In genomic region chr2:168465646-168466045, GRCm38 (mm10) we compare ENCODE assay signal across 22 mouse cellular contexts.
A peak's percentile ranks its signal among the peaks of the same experiment; 100 is the strongest.
DNase-seq lines count a peak whose midpoint lies in the region; ATAC-seq lines count a peak whose summit lies in the region.
"Had no signal": no experiment of that assay in that cellular context is flagged by ENCODE, and none has a peak within 500 bp of the region (broad histone marks: within the 10 kb centered on the region; RNA-seq: fewer than 3 reads in every experiment).

No protein-coding gene starts in this region.

- peak; percentile 6 for DNase-seq in heart, adult 8-10 months (ENCODE audit: low spot score)
- DNase-seq in heart, embryonic 10.5 days (ENCODE audit: low spot score), result no peak
- DNase-seq in left cerebral cortex, postnatal 4 days, result peak; percentile 48
- DNase-seq in left cerebral cortex, adult 11 months (ENCODE audit: low spot score), result no peak
- DNase-seq in embryonic facial prominence, embryonic 10.5 days (ENCODE audit: low spot score), result no peak
- no peak for DNase-seq in adrenal gland, postnatal 10 days
- no peak for DNase-seq in spleen, adult 18-20 months
- DNase-seq: cerebellum, adult 11 months; cerebellum, postnatal 36 days; midbrain, embryonic 14.5 days; right cerebral cortex, postnatal 14 days; thymus, adult 18-20 months; thymus, postnatal 4 days had no signal

- 74% methylated on average over 5 of the region's 5 CpGs for WGBS in heart, embryonic 10.5 days
- WGBS in embryonic facial prominence, embryonic 10.5 days, result 74% methylated on average over 5 of the region's 5 CpGs
- 67% methylated on average over 5 of the region's 5 CpGs for WGBS in embryonic facial prominence, embryonic 15.5 days

- H3K4me2 ChIP-seq in embryonic facial prominence, embryonic 15.5 days (replicated peaks), result no peak overlapping the region
- H3K4me2 ChIP-seq: heart, embryonic 15.5 days; hindbrain, embryonic 13.5 days; intestine, embryonic 15.5 days; limb, embryonic 13.5 days; lung, embryonic 15.5 days; stomach, embryonic 15.5 days had no signal

- H3K4me1 ChIP-seq in heart, embryonic 10.5 days, result peaks cover 19% of the 10 kb centered on the region
- peaks cover 38% of the 10 kb centered on the region for H3K4me1 ChIP-seq in embryonic facial prominence, embryonic 10.5 days
- peaks cover 23% of the 10 kb centered on the region for H3K4me1 ChIP-seq in embryonic facial prominence, embryonic 15.5 days
- H3K4me1 ChIP-seq: heart, embryonic 15.5 days; intestine, embryonic 15.5 days; lung, embryonic 15.5 days; stomach, embryonic 15.5 days had no signal

- no peak overlapping the region for H3K27ac ChIP-seq in heart, embryonic 10.5 days
- H3K27ac ChIP-seq in embryonic facial prominence, embryonic 10.5 days (replicated peaks), result peak overlapping the region; percentile 65
- H3K27ac ChIP-seq in embryonic facial prominence, embryonic 15.5 days (replicated peaks), result peak overlapping the region; percentile 58
- H3K27ac ChIP-seq: heart, embryonic 15.5 days; hindbrain, embryonic 13.5 days; intestine, embryonic 15.5 days; limb, embryonic 13.5 days; liver, embryonic 14.5 days; lung, embryonic 15.5 days; stomach, embryonic 15.5 days had no signal

- H3K9ac ChIP-seq in embryonic facial prominence, embryonic 15.5 days, result no peak overlapping the region
- H3K9ac ChIP-seq: heart, embryonic 15.5 days; hindbrain, embryonic 13.5 days; intestine, embryonic 15.5 days; limb, embryonic 13.5 days; liver, embryonic 14.5 days; lung, embryonic 15.5 days; stomach, embryonic 15.5 days had no signal

- intact Hi-C loops in left cerebral cortex, postnatal 4 days (cut with DNase I), result no loop called here

- peaks cover 82% of the 10 kb centered on the region for H3K27me3 ChIP-seq in heart, embryonic 10.5 days (ENCODE audit: insufficient read depth, poor library complexity, severe bottlenecking)
- H3K27me3 ChIP-seq in embryonic facial prominence, embryonic 10.5 days (replicated peaks; ENCODE audit: low read depth, poor library complexity, severe bottlenecking), result peaks cover 11% of the 10 kb centered on the region
- no peaks in the 10 kb centered on the region for H3K27me3 ChIP-seq in embryonic facial prominence, embryonic 15.5 days
- H3K27me3 ChIP-seq: intestine, embryonic 15.5 days; stomach, embryonic 15.5 days had no signal

- H3K9me3 ChIP-seq in heart, embryonic 10.5 days, result no peaks in the 10 kb centered on the region
- H3K9me3 ChIP-seq in embryonic facial prominence, embryonic 10.5 days, result no peaks in the 10 kb centered on the region
- no peaks in the 10 kb centered on the region for H3K9me3 ChIP-seq in embryonic facial prominence, embryonic 15.5 days (replicated peaks)
- H3K9me3 ChIP-seq: heart, embryonic 15.5 days; hindbrain, embryonic 13.5 days; intestine, embryonic 15.5 days; limb, embryonic 13.5 days; lung, embryonic 15.5 days; stomach, embryonic 15.5 days had no signal

- H3K36me3 ChIP-seq in heart, embryonic 10.5 days, result no peaks in the 10 kb centered on the region
- no peaks in the 10 kb centered on the region for H3K36me3 ChIP-seq in embryonic facial prominence, embryonic 10.5 days (replicated peaks)
- H3K36me3 ChIP-seq in embryonic facial prominence, embryonic 15.5 days, result no peaks in the 10 kb centered on the region
- H3K36me3 ChIP-seq: heart, embryonic 15.5 days; hindbrain, embryonic 13.5 days; intestine, embryonic 15.5 days; limb, embryonic 13.5 days; lung, embryonic 15.5 days; stomach, embryonic 15.5 days had no signal

- no peak for ATAC-seq in embryonic facial prominence, embryonic 15.5 days (ENCODE audit: insufficient number of reproducible peaks, low FRiP score, low TSS enrichment, low read depth)
- ATAC-seq: activated CD4-positive, CD25-positive, alpha-beta regulatory T cell, adult 4 months; intestine, embryonic 15.5 days had no signal

- no peak overlapping the region for H3K4me3 ChIP-seq in heart, embryonic 10.5 days
- H3K4me3 ChIP-seq in embryonic facial prominence, embryonic 10.5 days, result no peak overlapping the region
- H3K4me3 ChIP-seq in embryonic facial prominence, embryonic 15.5 days (replicated peaks), result no peak overlapping the region
- H3K4me3 ChIP-seq: heart, embryonic 15.5 days; hindbrain, embryonic 13.5 days; intestine, embryonic 15.5 days; limb, embryonic 13.5 days; lung, embryonic 15.5 days; stomach, embryonic 15.5 days had no signal

Comparison
In these comparisons a context has a peak if more than half of its experiments do, and no peak if none do; other contexts are left out.
1. DNase-seq: peak in heart, adult 8-10 months (single experiment) and left cerebral cortex, postnatal 4 days (single experiment); none in heart, embryonic 10.5 days (single experiment), left cerebral cortex, adult 11 months (single experiment), embryonic facial prominence, embryonic 10.5 days (single experiment), adrenal gland, postnatal 10 days (single experiment) and spleen, adult 18-20 months (0 of 2).